Mouse (Mus musculus): Measurements from ENCODE around the gene Prkd3.

Gene Prkd3

DNA sequence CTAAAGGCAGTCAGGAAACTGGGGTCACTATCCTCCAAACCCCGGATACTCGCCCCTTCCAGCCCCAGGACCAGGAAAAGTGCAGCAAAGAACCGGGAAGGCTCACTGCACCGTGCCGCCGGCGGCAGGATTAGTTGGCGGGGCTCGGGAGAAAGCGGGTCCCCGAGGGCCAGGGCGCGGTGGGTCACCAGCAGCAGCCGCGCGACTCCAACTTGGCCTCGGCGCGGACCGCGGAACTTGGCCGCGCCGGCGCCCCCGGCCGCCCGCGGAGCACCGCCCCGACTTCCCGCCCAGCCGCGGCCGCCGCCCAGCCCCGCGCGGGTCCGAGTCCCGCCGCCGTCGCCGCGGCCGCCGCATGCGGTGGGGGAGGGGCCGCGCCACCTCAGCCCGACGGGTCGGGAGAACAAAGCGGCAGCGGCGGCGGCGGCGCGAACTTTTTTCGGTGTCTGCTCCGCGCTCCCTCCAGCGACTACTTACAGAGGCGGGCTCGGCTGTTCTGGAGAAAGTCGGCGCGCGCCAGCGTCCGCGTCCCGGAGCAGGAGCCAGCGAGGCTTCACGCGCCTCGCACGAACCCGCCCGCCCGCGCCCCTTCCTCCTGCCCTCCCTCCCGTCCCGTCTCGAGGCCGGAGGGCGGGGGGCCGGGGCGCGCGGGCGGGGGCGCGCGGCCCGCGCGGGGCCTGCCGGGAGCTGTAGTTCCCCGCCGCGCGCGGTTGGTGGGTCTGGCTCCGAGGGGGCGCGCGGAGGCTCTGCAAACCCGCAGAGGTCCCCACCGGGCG is at the start of gene Prkd3:
Gene Prkd3 (minus strand): TSS at position 609 of the 776 bp plus-strand sequence.
- peak; percentile 33 for DNase-seq (ENCODE audit: extremely low read depth, insufficient read length, low spot score)

DNA sequence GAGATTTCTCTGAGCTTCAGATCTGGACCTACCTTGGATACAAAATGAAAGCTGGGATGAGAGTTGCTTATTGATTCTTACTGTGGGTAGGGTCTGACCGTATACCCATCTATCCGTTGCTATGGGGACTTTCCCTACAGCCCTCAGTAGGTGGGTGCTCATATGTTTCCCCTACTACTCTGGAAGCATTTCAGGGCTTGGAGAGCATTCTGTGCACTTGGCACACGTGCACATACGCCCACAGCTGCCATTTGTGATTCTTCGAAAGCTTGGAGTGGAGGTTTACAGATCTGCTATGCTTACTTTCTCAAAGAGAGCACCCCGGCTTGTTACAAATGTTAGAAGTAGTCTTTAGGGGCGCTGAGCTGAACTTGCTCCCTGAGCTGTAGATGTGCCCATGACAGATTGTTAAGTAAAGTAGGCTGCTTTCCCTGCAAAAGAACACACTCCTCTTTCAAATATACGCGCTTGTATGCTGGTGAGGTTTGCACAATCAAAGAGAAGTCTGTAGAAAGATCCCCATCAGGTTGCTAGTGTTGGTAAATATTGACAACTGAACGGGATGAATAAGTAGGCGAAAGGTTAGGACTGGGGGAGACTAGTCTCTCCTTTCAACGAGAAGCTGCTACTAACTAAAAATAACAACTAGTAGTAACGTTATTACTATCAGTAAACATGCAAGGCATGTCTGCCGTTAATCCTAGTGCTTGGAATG is 49.3 kb upstream of the Prkd3 start:
- DNase-seq (ENCODE audit: extremely low read depth, insufficient read length, low spot score): no peak

DNA sequence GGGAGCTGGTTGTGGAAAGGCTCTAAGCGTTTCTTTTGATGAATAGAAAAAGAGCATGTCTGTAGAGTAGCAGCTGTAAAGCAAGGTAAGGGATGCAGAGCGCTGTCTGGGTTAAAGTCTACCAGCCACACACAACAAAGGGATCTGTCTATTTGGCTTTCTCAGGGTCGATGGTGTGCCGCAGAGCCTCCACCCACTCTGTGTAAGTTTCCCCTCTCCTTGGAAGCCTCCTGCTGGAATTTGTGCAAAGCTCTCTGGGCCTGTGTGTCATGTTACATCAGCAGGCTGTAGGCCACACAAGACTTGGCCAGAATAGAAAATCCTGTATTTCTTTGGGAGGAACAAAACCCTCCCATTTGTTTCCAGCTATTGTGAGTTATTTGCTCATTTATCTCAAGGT is 48.4 kb upstream of the Prkd3 start:
- no peak for DNase-seq (ENCODE audit: extremely low read depth, insufficient read length, low spot score)

DNA sequence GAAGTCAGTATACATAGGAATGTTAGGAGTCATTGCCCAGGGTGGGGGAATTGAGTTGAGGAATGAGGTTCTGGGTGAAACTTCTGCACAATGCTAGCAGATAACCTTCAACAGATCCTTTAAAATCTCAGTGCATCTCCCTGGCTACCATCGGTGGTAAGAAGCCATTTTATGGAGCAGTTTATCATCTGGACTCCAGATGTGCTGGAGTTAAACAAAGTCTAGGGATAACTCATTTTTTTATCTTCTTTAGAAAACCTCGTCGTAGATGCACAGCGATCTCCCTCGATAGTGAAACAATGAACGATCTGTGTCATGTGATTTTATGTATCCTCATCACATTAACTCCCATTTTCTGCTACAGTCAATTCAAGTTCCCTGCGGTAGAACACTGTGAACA is 48.0 kb upstream of the Prkd3 start:
- no peak for DNase-seq (ENCODE audit: extremely low read depth, insufficient read length, low spot score)

DNA sequence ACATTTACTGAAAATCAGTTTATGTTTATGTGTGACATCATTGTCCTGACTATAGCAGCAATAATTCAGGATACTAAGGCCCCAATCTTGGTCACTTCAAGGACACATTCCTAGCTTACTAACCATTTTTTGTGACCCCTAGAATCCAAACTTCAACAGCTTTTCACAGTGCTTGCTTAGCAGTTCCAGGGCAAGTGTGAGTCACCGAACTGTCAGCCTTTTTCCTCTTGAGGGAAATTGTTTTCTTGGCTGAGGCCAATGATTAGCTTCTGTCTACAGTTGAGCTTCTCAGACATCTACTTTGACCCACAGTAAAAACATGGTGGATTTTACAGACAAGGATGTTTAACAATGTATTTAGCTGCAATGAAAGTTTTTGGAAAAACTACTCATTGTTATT is 43.6 kb upstream of the Prkd3 start:
- no peak for DNase-seq (ENCODE audit: extremely low read depth, insufficient read length, low spot score)

DNA sequence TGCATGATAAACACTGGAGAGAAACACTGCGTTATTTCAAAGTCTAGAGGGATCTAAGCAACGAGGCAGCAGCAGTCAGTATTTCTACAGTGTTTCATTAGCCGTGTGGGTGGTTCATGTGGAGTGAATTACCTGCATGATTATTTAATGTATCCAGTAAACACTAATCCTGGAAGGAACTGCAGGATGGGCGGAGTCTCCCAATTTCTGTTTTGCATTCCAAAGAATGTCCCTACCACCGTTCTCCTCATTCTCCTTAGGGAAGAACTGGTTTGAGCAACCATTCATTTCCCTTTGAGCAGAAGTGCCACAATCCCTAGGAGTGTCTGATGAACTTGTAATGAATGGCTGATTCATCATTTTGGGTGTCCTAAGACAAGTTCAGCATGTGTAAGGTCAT is 39.6 kb upstream of the Prkd3 start:
- DNase-seq (ENCODE audit: extremely low read depth, insufficient read length, low spot score): no peak

DNA sequence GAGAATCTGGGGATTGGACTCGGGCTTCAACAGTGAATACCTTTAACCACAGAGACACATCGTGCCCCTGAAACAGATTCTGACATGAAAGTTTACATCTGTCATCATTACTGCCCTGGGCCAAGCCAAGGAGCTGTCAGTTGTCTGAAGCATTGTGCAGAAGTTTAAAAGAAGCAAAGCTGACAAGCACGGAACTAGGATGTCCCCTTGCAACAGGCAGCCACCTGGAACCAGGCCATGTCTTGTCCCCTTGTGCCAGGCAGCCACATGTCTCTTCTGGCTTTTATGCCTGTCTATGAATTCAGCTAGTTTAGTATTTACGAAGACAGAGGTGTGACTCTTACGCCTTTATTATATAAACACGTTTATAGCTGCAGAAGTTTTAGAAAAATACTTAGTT is 37.7 kb upstream of the Prkd3 start:
- DNase-seq (ENCODE audit: extremely low read depth, insufficient read length, low spot score): no peak

DNA sequence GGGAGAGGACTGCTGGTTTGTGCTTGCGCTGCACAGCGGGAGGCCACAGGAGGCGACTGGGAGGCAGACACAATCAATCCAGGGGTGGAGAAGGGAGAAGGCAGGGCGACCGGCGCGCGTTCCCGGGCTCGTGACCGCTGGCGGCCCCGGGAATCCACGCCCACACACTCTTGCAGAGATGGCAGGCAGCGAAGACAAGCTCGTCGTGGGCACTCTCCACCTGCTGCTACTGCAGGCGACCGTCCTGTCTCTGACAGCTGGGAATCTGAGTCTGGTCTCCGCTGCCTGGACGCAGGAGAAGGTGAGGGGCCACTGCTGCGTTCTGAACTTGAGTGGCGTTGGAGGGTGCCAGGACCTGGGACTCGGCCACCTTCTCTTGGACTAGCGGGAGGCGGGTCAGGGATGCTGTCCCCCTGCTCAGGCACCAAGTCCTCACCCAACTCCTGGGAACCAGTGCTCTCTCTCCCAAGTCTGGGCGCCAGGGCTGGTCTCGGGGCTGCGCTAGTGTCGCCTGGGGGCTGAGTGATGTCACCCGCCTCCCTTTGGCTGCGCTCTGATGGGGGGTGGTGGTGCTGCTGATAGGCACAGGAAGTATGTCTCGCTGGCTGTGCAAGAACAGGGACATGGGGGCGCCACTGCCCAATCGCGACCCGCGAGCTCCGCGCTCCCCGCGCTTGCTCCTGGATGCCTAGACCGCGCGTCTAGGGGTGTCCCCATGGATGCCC is 31.6 kb upstream of the Prkd3 start:
- peak; percentile 13 for DNase-seq (ENCODE audit: extremely low read depth, insufficient read length, low spot score)

DNA sequence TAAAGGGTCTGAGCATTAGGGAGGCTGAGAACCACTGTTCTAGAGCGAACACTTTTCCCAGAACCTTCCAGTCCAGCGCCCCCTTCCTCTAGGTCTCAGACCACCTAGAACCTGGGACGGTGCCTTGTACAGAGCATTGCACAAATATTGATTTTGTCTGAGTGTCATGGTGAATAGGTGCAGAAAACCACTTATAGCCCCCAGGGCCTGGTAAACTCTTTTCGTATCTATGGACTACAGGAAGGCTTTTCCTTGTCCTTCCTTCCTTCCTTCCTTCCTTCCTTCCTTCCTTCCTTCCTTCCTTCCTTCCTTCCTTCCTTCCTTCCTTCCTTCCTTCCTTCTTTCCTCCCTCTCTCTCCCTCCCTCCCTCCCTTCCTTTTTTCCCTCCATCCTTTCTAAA is 31.0 kb upstream of the Prkd3 start, which contains the start of gene Qpct:
Gene Qpct (plus strand): TSS at position 301 of the 400 bp plus-strand sequence.
- DNase-seq (ENCODE audit: extremely low read depth, insufficient read length, low spot score): no peak

DNA sequence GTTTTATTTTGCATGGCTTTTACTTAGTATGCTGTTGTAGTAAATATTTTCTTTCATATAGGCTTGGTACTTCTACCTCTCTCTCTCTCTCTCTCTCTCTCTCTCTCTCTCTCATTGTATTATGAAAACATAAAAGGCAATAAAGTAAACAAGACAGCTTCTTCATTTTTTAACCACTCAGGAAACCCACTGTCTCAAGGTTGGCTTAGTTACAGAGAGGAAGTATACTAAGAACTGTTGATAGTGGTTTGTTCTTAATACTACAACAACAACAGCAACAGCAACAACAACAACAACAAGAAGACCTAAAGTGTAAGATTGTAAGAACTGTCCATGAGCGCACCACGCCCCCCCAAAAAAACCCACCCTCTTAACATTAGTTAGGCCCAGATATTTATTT is 23.1 kb upstream of the Prkd3 start:
- DNase-seq (ENCODE audit: extremely low read depth, insufficient read length, low spot score): no peak

DNA sequence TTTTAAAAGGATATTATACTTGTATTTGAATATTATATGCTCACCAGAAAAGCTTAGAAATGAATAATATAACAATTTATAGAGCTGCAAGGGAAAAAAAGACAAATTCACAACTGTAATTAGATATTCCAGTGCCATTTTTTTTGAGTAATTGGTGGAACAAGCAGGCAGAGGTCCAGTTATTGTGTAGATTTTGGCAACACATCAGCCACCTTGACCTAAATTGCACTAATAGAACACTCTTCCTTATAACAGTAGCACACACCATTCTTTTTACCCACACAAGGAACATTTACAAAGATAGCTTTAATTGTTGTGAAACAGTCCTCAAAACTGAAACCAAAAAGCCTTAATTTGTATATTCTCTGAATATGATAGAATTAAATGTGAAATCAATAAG is 19.0 kb upstream of the Prkd3 start:
- no peak for DNase-seq (ENCODE audit: extremely low read depth, insufficient read length, low spot score)

DNA sequence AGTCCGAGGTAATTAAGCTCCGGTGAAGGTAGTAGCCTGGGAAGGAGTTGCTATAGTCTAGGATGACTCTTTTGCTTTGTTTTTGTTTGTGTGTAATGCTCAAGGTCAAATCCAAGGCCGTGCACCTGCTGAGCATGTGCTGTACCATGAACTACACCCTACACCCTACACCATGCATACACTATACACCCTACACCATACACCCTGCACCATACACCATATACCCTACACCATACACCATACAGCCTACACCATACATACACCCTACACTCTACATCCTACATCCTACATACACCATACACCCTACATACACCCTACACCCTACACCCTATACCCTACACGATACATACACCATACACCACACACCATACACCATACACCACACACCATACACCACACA is 12.2 kb upstream of the Prkd3 start:
- DNase-seq (ENCODE audit: extremely low read depth, insufficient read length, low spot score): no peak

DNA sequence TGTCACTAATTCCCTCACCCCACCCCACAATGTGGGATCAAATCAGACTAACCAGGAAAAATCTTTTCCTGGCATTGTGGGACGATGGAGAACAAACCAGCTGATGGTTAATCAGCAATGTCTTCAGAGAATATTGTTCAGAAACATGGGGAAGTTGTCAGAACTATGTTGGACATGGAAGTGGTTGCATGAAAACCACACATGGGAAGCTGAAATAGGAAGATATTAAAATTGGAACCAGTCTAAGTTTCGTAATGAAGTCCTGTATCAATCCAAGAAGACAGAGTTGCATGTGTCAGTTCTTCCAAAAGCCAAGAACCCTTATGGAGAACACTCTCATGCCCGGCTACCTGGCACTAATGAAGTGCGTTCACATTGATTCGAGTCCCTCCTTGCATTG is 11.0 kb upstream of the Prkd3 start:
- DNase-seq (ENCODE audit: extremely low read depth, insufficient read length, low spot score): no peak

DNA sequence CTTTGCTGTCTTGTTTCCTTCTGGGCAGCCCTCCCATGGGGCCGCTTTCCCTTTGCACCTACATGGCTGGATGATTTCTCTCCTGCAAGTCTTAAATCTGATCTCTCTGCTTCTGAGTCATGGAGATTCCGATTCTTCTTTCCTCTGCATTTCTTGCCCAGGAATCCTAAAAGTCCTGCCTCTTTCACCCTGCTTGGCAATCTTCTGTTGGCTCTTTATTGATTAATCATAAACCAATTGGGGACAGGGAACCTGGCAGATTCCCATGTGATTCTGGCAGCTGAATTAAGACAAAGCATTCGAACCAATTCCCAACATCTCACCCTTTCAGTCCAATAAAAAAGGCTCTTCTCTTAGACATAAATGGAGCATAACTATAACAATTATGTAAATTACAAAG is 8.6 kb upstream of the Prkd3 start:
- no peak for DNase-seq (ENCODE audit: extremely low read depth, insufficient read length, low spot score)

DNA sequence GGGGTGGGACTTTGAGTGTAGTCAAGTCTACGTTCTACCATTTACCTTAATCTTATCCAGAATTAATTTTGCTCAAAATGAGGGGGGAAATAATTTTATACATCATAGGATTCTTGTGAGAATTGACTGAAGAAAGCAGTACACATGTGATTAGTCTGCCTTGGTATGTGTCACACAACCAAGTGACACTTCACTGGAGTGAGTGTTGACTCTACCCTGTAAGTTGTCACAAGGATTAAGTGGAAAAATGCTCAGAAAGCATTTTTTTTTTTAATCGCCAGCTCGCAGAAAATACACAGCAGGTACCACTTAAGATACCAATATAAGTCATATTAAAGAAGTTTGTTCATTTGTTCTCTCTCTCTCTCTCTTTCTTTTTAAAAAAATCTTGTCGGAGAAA is 3.9 kb upstream of the Prkd3 start:
- no peak for DNase-seq (ENCODE audit: extremely low read depth, insufficient read length, low spot score)

DNA sequence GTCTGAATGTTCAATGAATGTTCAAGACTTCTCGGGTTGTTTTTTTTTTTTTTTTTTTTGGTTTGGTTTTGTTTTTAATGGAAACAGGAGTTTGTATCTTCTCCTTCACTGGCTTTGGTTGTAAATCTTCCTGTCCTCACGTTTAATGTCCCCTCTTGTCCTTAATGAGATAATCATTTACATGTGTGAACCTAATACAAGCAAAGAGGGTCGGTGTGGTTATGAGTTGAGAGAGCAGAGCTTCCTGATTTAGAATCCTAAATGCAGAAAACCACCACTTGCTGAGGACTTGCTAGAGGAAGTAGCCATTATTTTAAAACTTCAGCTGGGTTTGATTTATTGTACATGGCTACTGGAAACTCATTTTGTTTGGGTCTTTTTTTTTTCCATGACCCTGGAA is 2.1 kb upstream of the Prkd3 start:
- no peak for DNase-seq (ENCODE audit: extremely low read depth, insufficient read length, low spot score)

DNA sequence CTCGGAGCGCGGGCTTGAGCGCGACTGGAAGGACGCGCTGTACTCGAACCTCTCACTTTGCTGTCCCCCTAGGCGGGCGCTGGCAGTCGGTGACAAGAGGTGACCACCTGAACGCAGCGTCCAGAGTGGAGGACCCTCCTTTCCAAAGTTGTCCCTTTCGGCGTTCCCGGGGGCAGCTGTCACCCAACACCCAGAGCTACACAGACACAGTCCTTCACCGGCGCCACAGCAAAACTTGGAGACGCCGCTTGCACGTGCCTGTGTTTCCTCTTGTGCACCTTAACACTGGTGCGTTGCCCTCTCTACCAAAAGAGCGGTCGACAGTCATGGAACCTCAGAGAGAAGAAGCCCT is 344 bp upstream of the Prkd3 start:
- peak; percentile 14 for DNase-seq (ENCODE audit: extremely low read depth, insufficient read length, low spot score)

DNA sequence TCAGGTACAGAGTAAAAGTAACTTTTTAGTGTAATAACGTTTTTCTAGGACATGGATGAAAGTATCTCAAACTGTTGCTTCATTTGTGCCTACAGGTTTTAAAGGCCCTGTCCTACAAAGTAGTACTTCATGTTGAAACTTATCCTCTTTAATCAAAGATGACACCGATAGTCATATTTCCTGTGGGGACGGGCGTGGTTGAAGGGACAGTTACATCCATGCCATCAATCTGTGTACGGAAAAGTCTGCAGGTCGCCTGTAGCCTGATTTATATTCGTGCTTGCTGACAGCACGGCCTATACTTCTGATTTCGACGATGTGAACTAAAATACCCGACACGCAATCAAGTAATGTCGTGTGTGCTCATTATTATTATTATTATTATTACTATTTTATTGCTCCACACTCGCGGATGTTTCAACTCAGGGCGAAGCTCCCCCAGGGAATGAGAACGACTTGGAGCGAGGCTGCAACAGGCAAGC is 849 bp downstream of the Prkd3 start:
- DNase-seq (ENCODE audit: extremely low read depth, insufficient read length, low spot score): no peak

DNA sequence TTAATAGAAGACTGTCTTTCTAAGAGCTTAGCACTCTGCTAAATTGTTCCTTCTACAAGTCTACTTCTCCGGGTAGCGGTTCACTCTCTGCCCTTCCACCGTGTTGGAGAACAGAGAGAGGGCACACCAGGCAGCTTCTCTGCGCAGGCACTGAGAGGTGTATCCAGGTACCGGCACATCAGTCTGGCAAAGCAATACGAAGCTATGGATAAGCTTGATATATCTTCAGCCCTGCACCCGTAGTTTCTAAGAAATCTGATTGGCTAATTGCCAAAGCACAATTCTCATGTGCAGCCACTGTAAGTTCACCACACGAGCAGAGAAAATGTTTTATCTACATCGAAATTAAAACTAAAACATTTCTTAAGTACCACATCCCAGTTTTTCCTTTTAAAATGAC is 2.2 kb downstream of the Prkd3 start:
- no peak for DNase-seq (ENCODE audit: extremely low read depth, insufficient read length, low spot score)

DNA sequence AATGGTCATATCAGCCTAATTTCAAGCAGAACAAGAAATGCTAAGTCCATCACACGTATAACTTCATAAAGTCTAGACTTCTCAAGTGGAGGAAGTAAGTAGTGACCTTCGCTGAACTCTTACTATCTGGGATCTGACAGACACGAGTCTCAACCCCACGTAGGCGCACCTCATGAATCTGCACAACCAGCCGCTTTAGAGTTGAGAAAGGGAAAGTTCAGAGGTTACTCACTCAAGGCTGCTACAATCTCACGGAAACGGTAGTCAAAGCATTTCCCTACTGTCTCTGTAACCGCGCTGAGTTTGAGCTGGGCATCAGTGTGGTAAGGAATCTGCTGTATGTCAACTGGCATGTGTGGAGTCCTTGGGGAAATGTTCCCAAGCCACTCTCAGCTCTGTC is 4.8 kb downstream of the Prkd3 start:
- DNase-seq (ENCODE audit: extremely low read depth, insufficient read length, low spot score): no peak

DNA sequence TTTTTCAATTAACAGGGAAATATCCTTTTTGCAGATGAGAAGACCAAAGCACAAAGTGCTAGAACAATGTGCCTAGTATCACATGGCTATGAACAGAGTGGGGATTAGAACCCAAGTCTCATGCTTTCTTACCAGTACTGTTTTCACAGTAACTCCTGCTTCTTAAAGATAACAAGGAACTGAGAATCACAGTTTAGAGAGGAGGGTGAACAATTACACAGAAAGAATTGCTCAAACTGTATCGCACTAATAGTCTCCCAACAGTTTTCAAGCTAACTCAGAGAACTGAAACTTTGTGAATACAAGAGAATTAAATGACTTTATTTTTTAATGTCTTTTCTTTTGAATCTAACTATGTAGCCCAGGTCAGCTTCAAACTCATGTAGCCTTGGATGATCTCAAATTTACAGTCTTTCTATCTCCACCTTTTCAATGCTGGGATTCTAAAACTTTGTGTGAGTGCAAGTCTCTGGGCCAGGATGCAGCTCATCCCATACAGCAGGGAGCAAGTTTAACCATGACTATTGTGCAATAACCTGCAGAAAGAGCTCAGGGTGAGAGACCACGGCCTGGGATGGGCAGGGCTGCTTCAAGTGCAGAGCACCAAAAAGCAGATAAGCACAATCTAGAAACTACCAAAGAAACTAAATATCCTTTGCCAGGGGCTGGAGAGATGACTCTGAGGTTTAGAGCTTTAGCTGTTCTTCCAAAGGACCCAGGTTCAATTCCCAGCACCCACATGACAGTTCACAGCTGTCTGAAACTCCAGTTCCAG is 5.5 kb downstream of the Prkd3 start:
- DNase-seq (ENCODE audit: extremely low read depth, insufficient read length, low spot score): no peak

Measured in 3134 (cell line).